Mouse (Mus musculus) right cerebral cortex, adult 2 months (tissue): Measurements from ENCODE around the gene Kif26a.

Experiments
- DNase-seq, 2 experiments: peaks; one replicate each; pipeline ENCODE4 v3.0.0; 2021 to 2022; ENCODE audit warnings: low spot score in 2 of 2

Gene Kif26a

DNA sequence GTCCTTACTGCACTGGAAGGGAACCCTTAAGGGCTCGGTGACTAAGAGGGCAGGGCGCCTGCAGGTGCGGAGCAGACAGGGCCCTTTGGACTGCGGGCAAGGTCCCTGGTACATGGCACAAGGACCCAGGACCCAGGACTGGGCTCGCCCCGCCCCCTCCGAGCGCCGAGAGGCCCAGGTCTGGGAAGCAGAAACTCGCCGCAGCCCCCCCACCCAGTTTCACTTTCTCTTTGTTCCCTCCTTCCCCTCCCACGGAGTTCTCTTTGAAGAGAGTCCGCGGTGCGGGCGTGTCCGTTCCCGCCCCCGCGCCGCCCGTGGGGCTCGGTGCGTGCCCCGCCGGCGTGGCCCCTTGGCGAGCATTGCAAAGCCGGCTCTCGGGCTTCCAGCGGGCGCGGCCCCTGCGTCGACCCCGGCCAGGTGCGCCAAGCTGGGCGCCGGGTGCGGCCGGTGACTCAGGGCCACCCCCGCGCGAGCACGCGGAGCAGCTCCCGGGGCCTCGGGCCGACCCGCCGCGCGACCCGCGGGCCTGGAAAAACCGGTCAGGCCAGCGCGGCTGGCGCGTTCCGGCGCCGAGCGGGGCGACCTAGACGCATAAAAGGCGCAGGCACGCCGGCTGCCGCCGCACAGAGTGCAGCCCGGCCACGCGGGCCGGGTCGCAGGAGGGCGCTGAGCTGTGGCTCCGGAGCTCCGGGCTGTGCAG lies 15.7 kb upstream of the Kif26a start:
- peak in 1 of 2 experiments; percentile 18 for DNase-seq

DNA sequence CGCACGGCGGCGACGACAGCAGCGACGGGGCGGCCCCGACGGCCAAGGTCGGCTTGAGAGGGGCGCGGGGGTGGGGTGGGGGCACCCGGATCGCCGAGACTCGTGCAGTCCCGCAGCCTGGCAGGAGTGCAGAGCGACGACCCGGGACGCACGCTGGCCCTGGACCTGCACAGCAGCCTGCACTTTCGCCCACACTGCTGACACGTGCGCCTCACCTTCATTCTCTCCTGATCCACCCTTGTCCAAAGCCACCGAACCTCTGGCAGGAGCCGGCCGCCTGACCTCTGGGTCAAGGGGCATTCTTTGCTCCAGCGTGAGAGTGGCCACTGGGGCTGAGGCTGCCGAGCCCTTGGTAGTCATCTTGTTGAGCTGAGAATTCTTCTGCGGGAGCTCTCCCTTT lies 15.1 kb upstream of the Kif26a start:
- DNase-seq = no peak

DNA sequence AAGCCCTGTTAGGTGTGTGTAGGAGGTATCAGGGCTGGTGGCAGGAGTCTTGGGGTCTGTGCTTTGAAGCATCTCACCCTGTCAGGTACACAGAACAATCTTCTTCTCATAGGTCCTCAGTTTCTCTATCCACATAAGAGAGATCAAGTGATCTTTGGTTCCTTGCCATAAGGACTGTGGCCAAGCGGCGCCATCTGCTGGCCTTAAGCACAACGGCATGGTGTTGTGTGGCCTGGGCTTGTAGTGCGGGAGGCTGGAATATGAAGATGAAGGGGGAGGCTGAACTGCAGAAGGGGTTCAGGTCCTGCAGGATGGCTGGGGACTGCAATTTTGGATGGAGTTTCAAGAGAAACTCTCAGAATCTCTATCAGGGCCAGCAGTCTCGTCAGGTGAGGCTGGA lies 5.8 kb upstream of the Kif26a start:
- peak; percentile 63 to 75 for DNase-seq

DNA sequence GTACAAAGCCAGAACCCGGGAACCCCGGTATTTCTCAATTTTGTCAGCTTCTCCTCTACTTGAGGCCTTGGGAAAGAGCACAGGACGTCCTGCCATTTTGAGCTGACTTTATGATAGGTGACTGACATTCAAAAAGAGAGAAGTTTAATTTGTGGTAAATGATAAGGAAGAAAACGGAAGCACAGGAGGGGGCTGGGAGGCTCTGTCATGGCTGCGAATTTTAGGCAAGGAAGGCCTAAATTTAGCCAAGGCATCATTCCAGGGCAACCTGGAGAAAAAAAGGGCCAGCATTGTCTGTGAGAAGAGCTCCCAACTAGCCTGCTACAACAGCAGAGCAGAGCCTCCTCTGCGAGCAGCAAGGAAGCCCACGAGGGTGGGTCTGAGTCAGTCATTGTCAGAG lies 5.3 kb upstream of the Kif26a start:
- DNase-seq = no peak

DNA sequence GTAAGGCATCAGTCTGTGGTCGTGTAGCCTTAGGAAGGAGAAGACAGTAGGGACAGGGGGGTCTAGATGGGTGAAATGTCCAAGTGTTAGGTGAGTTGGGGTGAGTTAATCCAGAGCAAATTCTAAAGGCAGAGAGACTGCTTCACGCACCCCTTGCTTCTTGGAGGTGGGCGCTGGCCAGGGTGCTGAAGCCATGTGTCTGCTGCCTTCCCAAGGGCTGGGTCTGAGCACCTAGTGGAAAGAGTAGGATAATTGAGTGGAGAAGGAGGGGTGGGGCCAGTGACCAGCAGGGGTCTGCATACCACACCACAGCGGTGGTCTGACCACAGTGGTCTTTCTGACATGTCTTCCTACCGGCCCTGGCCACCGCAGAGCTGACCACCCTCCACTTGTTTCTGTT lies 4.7 kb upstream of the Kif26a start:
- no peak for DNase-seq

DNA sequence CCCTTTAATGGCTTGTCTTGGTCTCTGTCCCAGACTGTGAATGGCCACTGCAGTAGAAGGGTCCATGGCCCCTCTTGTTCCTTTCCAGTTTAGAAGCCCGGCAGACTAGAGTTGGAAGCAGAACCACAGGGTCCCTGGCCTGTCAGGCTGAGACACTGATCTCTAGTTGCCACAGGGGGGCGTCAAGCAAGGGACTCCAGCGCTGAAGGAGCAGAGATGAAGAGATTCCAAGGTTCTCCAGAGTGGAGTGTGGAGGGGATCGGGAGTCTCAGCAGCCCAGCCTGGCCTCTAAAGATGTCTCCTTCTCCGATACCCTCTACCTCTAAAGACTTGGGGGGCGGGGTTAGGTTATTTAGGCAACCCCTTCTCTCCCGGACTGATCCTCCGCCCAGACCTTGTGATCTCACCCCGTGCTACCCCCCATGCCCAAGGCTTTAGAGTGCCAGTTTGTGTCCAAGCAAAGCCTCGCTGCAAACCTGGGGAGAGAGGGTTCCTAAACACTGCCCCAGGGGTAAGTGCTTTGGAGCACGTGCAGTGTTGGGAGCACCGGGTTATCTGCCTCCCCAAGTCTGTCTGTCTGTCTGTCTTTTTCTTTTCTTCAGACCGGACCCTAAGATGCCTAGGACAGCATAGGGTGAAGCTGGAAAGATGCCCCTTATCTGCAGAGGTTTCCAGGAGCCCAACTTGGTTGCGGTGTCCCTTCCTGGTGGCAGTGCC lies 2.7 kb upstream of the Kif26a start:
- DNase-seq = no peak

DNA sequence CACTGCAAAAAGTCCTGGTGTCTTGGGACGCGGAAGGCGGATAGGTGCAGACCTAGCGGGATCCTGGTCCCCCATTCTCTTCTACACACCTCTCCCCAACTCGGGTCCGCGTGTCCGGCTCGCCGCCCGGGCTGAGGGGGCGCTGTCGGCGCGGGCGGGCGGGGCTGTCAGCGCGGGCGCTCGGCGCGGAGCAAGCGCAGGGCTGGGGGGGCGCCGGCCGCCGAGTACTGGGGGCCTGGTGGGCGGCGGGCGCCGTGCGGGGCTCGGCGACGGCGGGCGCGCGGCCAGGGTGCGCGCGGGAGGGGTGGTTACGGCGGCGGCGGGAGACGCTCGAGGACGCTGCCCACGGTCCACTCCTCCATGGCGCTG lies 2.2 kb upstream of the Kif26a start:
- no peak for DNase-seq

DNA sequence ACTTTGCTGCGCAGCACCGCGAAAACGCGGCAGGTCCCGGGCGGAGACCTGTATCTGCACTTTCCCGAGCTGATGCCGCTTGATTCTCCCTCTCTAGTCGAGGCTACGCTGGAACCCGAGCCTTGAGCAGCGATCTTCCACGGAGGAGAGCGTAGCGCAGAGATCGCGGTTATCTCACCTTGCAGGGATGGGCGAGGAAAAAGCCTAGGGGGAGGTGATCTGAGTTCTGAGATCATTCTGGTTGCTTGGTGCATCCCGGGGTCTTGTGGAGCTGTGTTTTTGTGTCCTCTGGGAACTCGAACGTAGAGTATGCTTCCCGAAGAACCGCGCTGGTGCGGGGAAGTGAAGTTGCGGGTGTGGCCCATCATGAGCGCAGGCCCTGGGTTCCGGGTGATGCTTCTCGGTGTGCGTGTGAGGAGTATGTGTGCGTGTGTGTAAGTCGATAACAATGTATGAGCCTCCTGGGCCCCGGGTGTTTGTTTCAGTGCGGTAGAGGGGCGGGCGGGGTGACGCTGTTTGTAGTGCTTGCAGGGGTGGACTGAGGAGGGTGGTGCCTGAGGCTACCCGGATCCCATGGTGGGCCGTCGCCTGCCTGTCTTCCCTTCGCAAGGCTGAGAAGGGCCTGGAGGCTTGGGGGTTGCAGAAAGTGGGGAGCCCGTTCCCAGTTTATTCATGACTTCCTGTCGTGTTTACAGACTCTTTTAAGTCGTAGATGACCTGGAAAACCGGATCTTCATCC lies 1.5 kb upstream of the Kif26a start:
- DNase-seq = peak in 1 of 2 experiments; percentile 21

DNA sequence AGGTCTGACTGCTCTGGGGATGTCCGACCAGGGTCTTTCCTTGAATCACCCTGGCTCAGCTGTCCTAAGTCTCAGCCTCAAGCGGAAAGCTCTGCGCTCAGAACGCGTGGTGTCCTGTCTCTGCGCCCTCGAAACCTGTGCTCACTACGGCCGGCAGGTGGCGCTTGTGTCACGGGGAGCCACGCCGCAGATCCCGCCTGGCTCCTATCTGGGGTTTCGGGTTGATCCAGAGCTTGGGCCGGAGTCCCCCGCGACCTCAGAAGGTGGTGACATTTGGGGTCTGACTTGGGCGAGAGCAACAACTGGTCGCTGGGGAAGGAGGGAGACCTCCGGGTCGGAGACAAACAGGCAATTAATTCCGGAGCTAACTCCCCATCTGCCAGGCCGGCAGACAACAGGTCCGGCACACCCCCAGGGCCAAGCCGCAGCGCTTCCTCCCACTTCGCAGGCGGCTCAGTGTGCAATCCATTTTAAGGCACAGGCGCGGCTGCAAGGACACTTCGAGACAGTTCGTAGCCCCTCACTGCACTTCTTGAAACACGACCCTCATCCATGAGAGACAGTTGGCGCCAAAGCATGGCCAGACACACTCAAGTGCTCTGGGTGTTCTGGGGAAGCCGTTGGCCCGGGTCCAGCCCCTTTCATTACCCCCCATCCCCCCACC lies 665 bp upstream of the Kif26a start:
- peak; percentile 86 to 88 for DNase-seq

DNA sequence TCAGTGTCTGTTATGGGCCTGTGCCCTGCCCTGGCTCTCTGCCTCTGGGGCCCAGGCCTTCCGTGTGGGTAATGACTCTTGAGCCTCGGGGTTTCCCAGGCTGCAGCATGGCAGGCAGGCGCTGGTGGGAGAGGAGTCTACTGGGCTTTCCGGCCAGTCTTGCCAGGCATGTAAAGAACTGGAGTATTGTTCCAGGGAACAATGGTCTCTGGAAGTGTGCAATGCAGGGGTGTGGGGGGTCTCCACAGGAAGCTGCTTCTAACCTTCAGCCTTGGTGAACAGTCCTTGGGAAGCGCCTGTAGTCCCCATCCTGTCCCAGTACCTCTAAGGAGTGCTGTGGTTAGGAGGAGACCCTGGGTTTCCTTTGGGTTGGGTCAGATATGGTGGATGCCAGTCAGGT lies 1.4 kb downstream of the Kif26a start:
- no peak for DNase-seq

DNA sequence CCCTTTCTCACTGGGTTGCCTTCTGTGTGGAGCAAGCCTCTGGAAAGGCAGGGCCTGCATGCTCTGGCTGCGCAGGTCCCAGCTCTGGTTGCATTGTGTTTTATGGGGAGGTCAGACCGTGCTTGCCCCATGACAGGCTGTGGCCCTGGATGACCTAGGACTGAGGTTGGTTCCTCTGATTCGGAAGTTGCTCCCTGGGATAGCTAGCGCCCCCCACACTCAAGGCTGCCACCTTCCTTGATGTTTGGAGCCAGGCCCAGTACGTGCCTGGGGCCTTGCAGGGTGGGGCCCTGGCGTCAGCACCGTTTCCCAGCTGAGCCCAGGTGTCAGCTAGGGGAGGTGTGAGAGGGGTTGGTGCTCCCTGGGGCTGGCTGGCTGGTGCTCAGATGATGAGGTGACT lies 4.0 kb downstream of the Kif26a start:
- DNase-seq = no peak

DNA sequence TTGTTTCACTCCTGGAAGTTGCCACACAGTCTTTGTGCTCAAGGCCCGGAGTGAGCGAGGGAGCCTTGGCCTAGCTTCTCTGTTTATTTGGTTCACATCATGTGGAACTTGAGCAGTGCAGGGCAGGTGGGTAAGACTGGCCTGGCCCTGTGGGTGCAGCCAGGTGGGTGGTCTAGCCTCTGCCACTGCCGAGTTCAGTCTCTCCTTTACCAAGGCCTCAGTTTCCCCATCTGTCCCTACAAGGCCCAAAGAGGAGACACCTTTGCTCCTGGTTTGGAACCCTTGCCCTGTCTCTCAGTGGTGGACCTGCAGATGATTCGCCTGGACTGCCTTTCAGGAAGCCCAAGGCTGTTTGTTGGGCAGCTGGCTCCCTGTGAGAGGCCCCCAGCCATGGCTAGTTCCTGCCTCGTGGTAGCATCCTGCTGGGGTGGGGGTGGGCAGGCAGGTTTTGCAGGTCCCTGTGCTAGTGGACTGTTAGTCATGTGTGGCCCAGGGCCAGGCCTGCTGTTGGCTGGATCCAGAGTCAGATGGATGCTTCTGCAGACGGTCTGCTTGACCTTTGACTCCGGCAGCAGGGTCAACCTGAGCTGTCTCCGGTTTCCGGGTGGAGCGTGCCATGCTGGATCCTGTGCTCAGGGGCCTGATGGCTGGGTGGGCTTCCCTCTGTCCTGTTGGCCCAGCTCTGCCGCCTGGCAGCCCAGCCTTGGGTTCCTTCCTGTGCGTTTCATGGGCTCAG lies 5.4 kb downstream of the Kif26a start:
- no peak for DNase-seq

DNA sequence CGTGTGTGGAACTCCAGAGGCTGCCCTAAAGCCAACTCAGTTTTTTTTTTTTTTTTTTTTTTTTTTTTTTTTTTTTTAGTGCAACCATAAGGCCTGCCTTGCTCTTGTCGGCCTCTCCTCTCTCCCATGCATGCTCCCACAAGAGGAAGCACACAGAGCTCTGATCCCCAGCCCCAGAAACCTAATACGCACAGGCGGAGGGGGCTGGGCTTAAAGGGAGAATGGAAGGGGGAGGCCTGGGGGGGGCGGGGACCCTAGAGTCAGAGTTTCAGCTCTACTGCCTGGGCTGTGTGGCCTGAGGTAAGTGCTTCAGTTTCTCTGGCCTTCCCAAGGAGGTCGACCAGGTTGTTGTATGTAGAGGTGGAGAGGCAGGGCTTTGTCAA lies 6.0 kb downstream of the Kif26a start:
- no peak for DNase-seq

DNA sequence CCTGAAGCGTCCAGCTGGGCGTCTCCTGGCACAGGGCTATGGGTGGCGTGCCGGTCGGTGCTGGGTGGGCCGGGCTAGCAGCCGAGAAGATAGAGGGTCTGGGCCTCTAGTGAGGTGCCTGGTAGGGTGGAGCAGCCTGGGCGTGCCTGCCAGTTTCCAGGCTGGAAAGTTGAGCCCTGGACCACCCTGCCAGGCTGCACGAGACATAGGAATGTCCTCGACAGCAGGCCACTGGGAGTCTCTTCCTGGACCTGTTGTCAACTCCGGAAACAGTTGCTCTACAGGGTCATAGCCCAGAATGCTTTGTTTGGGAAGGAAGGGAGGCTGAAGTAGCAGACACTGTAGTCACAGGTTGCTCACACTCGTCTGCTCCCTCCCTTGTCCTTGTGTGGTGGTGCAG lies 7.6 kb downstream of the Kif26a start:
- DNase-seq = no peak

DNA sequence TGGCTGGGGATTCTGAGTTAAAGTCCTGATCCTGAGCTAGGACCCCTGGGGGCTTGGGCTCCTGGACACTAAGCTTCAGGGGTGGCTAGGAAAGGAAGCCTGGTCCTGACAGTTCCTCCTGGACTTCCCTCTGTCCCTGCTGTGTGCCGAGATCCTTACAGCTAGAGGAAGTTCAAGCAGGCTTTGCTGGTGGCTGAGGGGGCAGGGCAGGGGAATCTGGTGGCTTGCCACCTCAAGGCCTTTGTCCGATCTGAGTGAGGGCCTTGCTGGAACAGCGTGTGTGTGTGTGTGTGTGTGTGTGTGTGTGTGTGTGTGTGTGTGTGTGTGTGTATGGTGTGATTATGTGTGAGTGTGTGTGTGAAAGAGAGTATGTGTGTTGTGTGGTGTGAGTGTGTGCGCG lies 8.5 kb downstream of the Kif26a start:
- DNase-seq = no peak

DNA sequence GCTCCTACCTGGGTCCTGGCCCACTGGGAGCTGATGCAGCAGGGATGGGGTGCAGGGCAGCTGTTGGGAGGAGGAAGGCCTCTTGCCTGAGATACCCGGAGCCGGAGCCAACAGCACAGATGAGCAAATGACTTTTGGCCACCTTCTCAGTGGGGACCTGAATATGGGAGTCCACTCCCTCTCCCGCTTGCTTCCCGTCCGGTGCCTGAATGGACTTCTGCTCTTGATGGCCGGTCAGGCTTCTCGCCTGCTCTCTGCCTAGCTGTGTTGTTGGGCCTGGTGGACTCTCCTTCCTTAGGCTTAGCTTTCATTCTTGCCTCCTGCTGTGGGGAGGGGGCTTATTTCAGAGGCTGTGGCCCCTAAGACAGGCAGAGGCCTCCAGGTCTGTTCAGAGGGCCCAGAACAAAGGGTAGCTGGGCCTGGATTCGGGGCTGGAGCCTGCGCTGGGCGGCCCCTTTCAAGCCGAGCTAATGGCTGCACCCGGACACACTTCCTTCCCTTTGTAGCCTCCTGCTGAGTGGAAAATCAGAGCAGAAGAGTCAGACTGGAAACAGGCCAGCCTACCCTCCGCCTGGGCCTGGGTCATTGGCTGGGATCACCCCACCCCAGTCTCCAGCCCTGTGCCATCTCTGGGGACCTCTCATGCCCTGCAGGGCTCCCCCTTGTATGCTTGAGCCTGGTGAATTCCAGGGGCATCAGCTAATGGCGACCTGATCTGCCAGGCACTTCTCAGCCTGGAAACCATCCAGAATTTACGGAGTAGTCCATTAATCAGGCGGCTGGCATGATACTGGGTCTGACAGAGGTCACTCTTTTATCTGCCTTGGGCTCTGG lies 9.4 kb downstream of the Kif26a start:
- DNase-seq = no peak

DNA sequence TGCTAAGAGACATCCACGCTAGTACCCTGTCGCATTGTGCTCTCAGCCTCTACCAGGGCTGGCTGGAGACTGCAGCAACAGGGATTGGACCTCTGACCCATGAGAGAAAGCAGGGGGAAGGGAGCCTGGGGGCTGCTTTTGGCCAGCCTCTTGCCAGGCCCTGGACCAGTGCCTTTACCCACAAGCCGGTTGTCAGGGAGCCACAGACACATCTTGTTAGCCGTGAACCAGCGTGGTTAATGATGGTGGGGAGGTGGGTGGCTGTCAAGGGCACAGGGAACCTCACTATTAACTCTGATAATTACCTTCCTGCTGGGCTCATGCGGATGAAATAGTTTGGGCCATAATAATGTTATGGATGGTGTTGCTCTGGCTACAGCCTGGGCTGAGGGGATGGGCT lies 10.8 kb downstream of the Kif26a start:
- no peak for DNase-seq

DNA sequence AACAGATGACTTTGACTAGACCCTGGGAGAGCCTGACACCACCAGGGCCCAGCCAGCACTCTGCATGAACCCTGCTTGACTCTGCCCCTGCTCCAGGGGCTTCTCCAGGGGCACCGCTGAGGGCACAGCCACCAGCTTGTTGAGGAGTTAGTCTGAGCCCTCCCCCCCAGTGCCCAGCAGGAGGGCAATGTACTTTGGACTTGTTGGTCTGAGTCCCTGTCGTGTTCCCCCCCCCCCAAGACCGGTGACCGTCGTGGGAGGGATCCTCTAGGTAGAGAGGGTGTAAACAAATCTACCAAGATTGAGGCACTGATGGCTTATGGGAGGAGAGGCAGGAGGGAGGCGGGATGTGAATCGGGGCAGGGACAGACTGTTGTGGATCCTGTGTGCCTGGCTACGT lies 12.2 kb downstream of the Kif26a start:
- no peak for DNase-seq

DNA sequence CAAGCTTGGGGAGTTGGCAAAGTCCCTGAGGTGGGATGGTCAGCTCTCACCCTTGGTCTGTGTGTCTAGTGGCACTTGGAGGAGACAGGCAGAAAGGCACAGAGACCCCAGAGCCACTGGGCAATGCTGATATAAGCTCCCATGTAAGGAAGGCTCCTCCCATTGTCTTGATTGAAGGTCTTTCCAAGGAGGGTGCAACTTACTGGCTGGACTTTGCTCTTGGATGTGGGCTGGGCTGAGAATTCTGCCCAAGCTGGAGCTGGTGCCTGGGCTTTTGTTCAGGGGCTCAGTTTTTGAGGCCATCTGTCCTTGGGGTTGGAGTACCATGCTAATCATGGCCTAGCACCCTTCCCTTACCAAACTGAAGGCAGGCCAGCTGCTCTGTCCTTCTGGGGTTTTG lies 12.8 kb downstream of the Kif26a start:
- no peak for DNase-seq

DNA sequence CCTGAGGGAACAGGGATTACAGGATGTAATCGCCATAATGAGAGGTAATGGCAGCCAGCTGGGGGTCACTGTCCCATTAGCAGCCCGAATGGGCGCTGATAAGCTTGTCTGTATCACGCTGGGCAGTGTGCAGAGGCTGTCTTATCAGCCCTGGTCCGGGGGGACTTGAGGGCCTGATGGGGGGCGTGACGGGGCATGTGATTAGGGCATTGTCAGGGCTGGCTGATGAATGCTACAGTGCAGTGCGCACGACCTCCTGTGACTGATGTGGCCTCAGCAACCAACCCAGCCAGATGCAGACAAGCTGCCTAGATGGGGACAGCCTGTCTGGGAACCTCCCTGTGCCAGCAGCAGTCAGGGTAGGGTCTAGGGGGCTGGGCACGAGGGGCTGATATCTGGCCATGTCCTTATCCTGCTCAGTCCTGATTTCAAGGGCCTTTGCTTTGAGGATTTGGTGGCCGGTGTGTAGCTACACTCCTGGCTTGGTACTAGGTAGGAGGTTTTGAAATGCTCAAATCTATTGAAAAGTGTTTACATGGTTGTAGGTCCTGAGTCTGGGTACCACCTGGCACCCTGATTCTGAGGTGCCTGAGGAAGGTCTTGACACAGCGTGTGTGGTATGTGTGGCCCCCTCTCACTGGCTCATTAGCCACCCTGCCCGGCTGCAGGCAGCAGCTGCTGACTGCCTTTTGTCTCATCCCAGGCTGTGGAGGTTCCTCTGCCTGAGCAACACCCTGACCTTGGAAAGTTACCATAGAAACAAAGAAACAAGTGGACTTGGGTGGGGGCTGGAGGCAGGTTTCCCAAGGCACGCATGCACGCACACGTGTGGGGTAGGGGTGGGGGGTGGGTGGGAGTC lies 18.2 kb downstream of the Kif26a start:
- DNase-seq = no peak
